Mouse (Mus musculus) midbrain, postnatal 0 days (tissue): ENCODE measurements around the gene Cyp20a1. TPM values are rescaled to one million over a fixed set of nuclear protein-coding genes. Genes with fewer than 3 reads are reported as not detected.

ENCODE experiments used
- ATAC-seq: fragments of 200-750 bp; cut with Nextera tagmentation; 2 replicates; pipeline ENCODE4 v1.8.0; 2017; ENCODE audit warnings: moderate number of reproducible peaks, mild to moderate bottlenecking, moderate TSS enrichment, moderate library complexity; ENCODE audit not compliant: low FRiP score
- DNase-seq: peaks from one replicate; pipeline ENCODE4 v3.0.0-alpha.2; 2015; ENCODE audit warnings: low spot score
- H3K27ac ChIP-seq: fragments of 300-500 bp; sonication (generic); 2 replicates; pipeline ENCODE4 v1.5.1; 2014; ENCODE audit warnings: low read depth, mild to moderate bottlenecking, low read length, mixed read lengths
- H3K27me3 ChIP-seq: fragments of 300-500 bp; sonication (generic); 2 replicates; pipeline ENCODE4 v1.6.1; 2014; ENCODE audit warnings: low read length, control low read depth, mixed read lengths; ENCODE audit not compliant: insufficient read depth
- H3K36me3 ChIP-seq: fragments of 300-500 bp; sonication (generic); 2 replicates; pipeline ENCODE4 v1.6.1; 2014; ENCODE audit warnings: low read length, control low read depth, mixed read lengths; ENCODE audit not compliant: insufficient read depth
- H3K4me1 ChIP-seq: fragments of 300-500 bp; sonication (generic); 2 replicates; pipeline ENCODE4 v1.6.1; 2014; ENCODE audit warnings: mild to moderate bottlenecking, control low read depth, antibody characterized with exemption, low read length, mixed read lengths; ENCODE audit not compliant: insufficient read depth
- H3K4me2 ChIP-seq: fragments of 300-500 bp; sonication (generic); 2 replicates; pipeline ENCODE4 v1.6.1; 2014; ENCODE audit warnings: low read depth, mild to moderate bottlenecking, low read length, mixed read lengths; ENCODE audit not compliant: poor library complexity, severe bottlenecking
- H3K4me3 ChIP-seq: fragments of 300-500 bp; sonication (generic); 2 replicates; pipeline ENCODE4 v1.5.1; 2014; ENCODE audit warnings: low read depth, mild to moderate bottlenecking, low read length, moderate library complexity
- H3K9ac ChIP-seq: fragments of 300-500 bp; sonication (generic); replicated peaks from 2 replicates; pipeline ENCODE4 v1.6.1; 2014; ENCODE audit warnings: mild to moderate bottlenecking, low read length, moderate library complexity, mixed read lengths; ENCODE audit not compliant: poor library complexity, severe bottlenecking
- H3K9me3 ChIP-seq: fragments of 300-500 bp; sonication (generic); 2 replicates; pipeline ENCODE4 v1.6.1; 2016; ENCODE audit warnings: low read length, control low read depth
- CTCF ChIP-seq: IDR thresholded peaks from 2 replicates; pipeline ENCODE4 v1.5.1; 2016; ENCODE audit warnings: antibody characterized with exemption, mild to moderate bottlenecking
- WGBS: fragments of 180-500 bp; shearing (Covaris S2); extraction: QIAGEN DNeasy Blood & Tissue Kit; methylation state at CpG from one replicate; pipeline ENCODE4 v1.1.7; 2014; 5-methylcytosine and 5-hydroxymethylcytosine counted together
- polyA plus RNA-seq: library from polyadenylated mRNA; unstranded; fragments of >200 nt; fragmentation: Nextera tagmentation; extraction: Ambion mirVana; gene quantifications from 2 replicates; pipeline ENCODE4 v1.2.1, GENCODE M21; 2015
- total RNA-seq: library from RNA; depleted of rRNA; stranded (reverse); fragments of >200 nt; gene quantifications from 2 replicates; pipeline ENCODE4 v1.2.3, GENCODE M21; 2014; rRNA removed

Cyp20a1 gene
- total and polyA plus RNA-seq, 2 experiments from 2014 or later: 11.6 to 12.7 TPM

DNA sequence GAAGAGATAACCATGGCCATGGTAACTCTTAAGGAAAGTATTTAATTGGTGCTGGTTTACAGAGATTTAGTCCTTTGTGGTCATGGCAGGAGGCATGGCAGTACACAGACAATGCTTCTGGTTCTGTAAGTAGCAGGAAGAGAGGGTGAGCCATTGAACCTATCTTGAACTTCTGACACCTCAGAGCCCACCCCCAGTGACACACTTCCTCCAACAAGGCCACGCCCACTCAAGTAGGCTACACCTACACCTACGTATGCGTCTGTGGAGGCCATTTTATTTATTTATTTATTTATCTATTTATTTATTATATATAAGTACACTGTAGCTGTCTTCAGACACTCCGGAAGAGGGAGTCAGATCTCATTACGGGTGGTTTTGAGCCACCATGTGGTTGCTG lies 88.4 kb downstream of the Cyp20a1 start:
- no peak for ATAC-seq
- 92% methylated on average over 5 of the region's 5 CpGs for WGBS
- H3K27me3 ChIP-seq: no peaks in the 10 kb centered on the region
- no peak for TF ChIP-seq CTCF
- H3K4me2 ChIP-seq: no peak overlapping the region
- DNase-seq: no peak
- H3K9me3 ChIP-seq: no peaks in the 10 kb centered on the region
- no peak overlapping the region for H3K4me3 ChIP-seq
- no peaks in the 10 kb centered on the region for H3K4me1 ChIP-seq
- H3K36me3 ChIP-seq: no peaks in the 10 kb centered on the region
- H3K27ac ChIP-seq: no peak overlapping the region
- H3K9ac ChIP-seq: no peak overlapping the region

DNA sequence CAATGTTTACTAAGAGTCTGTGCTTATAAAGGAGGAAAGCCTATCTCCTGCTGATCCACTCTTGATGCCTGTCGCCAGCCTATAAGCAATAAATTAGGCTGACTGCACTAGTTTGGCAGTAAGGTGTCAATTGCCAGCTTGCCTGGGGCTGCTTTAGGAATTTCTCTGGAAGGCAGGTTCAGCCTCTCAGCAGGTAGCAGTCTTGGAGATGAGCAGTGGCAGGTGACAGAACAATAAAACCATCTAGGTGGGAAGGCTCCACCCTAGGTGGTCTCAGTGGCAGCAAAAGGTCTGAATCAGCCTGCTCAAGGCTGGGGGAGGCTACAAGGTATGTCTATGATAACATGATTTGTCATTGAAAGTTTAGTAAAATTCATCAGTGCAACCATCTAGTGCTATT lies 89.4 kb downstream of the Cyp20a1 start:
- Histone ChIP-seq H3K9ac (no peak overlapping the region), H3K36me3 (0 out of 2 replicates have a peak, but pooled peaks cover 2% of the 10 kb centered on the region), H3K9me3 (no peaks in the 10 kb centered on the region), H3K4me2 (no peak overlapping the region), H3K4me3 (no peak overlapping the region), H3K27ac (no peak overlapping the region), H3K4me1 (no peaks in the 10 kb centered on the region), H3K27me3 (no peaks in the 10 kb centered on the region)
- no peak for TF ChIP-seq CTCF
- DNase-seq: no peak
- no peak for ATAC-seq
- 32% methylated on average over 1 of the region's 1 CpGs for WGBS

Other genes starting within 250 kb of the Cyp20a1 start
- 19.0 and 23.4 TPM in 2 replicates for gene Carf, start 245.1 kb upstream of the Cyp20a1 start, total RNA-seq
- 8.0 and 8.4 TPM in 2 replicates for gene Carf, start 245.1 kb upstream of the Cyp20a1 start, polyA plus RNA-seq
- gene Wdr12, start 244.7 kb upstream of the Cyp20a1 start, total RNA-seq: 14.4 and 20.0 TPM in 2 replicates
- gene Wdr12, start 244.7 kb upstream of the Cyp20a1 start, polyA plus RNA-seq: 46.4 and 47.6 TPM in 2 replicates
- gene Nbeal1, start 162.7 kb upstream of the Cyp20a1 start, total RNA-seq: 23.0 and 34.6 TPM in 2 replicates
- 4.4 and 5.2 TPM in 2 replicates for gene Nbeal1, start 162.7 kb upstream of the Cyp20a1 start, polyA plus RNA-seq
- 269 and 303 TPM in 2 replicates for gene Abi2, start 66.3 kb downstream of the Cyp20a1 start, total RNA-seq
- 88.0 and 98.2 TPM in 2 replicates for gene Abi2, start 66.3 kb downstream of the Cyp20a1 start, polyA plus RNA-seq
- 40.3 and 48.0 TPM in 2 replicates for gene Raph1, start 223.8 kb downstream of the Cyp20a1 start, total RNA-seq
- gene Raph1, start 223.8 kb downstream of the Cyp20a1 start, polyA plus RNA-seq: 12.9 and 15.6 TPM in 2 replicates